In the genomic region with DNA sequence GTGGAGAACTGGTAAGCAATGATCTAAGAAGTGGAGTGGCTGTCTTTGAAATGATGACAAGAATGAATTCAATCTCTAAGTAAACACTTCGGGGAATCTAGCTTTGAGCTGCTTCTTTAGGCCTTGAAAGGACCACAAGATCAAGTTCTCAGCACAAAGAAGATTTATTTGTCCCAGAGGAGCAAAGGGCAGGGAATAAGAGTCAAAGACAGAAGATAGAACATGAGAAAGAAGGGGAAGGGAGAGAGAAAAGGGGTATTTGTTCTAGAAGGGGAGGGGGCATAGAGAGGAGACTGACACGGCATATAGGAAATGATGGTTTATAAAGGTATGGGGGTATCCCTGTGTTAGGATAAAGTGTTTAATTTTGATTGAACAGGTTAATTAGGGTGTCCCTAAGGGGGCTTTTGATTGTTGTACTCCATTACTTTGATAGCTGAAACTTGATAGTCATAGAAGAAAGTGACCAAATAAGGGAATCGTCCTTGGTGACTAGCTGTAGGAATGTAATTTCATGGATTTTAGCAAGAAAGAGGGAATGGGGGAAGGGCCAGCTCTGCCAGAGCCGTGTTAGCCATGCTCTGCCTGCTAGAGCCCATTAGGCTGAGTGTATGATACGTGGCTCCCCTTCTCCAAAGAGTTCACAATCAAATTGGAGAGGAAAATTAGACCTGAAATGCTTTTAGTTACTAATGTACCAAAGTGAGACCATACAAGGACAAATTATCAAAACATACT, we compare ENCODE assay signal across 19 mouse cellular contexts.
DNase-seq lines count a peak whose midpoint lies in the region; ATAC-seq and TF ChIP-seq lines count a peak whose summit lies in the region.
"Had no signal": no experiment of that assay in that cellular context is flagged by ENCODE, and none has a peak within 500 bp of the region (broad histone marks: within the 10 kb centered on the region; RNA-seq: fewer than 3 reads in every experiment).

No protein-coding gene starts in this region.

- H3K9ac ChIP-seq in forebrain, embryonic 14.5 days (ENCODE audit: low read length), result no peak overlapping the region
- no peak overlapping the region for H3K9ac ChIP-seq in kidney, postnatal 0 days (ENCODE audit: low read depth, low read length)
- H3K9ac ChIP-seq in midbrain, embryonic 14.5 days (replicated peaks; ENCODE audit: low read length), result no peak overlapping the region
- H3K9ac ChIP-seq: forebrain, embryonic 15.5 days; liver, embryonic 12.5 days had no signal

- ATAC-seq in forebrain, embryonic 14.5 days, result no peak
- no peak for ATAC-seq in kidney, postnatal 0 days (replicated peaks; ENCODE audit: low FRiP score, low read depth)
- no peak for ATAC-seq in midbrain, embryonic 14.5 days (ENCODE audit: low FRiP score, low TSS enrichment)
- ATAC-seq: liver, embryonic 12.5 days had no signal

- H3K4me1 ChIP-seq in forebrain, embryonic 10.5 days, result peaks cover 31% of the 10 kb centered on the region
- H3K4me1 ChIP-seq in forebrain, embryonic 14.5 days (ENCODE audit: control insufficient read depth, insufficient read depth, low read length), result no peaks in the 10 kb centered on the region; the same call in 1 of the 2 replicates
- no peaks in the 10 kb centered on the region for H3K4me1 ChIP-seq in kidney, postnatal 0 days (replicated peaks; ENCODE audit: insufficient read depth, low read length)
- peaks cover 4% of the 10 kb centered on the region; the same call in 1 of the 2 replicates for H3K4me1 ChIP-seq in embryonic fibroblast, embryonic 13.5 days (ENCODE audit: control insufficient read depth, insufficient read depth, low read length)
- peaks cover 21% of the 10 kb centered on the region for H3K4me1 ChIP-seq in midbrain, embryonic 14.5 days (ENCODE audit: control insufficient read depth, insufficient read depth, low read length)
- H3K4me1 ChIP-seq: liver, embryonic 12.5 days had no signal

- no peaks in the 10 kb centered on the region for H3K27me3 ChIP-seq in forebrain, embryonic 10.5 days (ENCODE audit: poor library complexity, severe bottlenecking)
- no peaks in the 10 kb centered on the region for H3K27me3 ChIP-seq in forebrain, embryonic 14.5 days (replicated peaks; ENCODE audit: control insufficient read depth, insufficient read depth, low read length)
- H3K27me3 ChIP-seq in kidney, postnatal 0 days (ENCODE audit: insufficient read depth, low read length), result no peaks in the 10 kb centered on the region
- no peaks in the 10 kb centered on the region for H3K27me3 ChIP-seq in midbrain, embryonic 14.5 days (ENCODE audit: control insufficient read depth, insufficient read depth, low read length)
- H3K27me3 ChIP-seq: CH12.LX; forebrain, embryonic 15.5 days; liver, embryonic 12.5 days; megakaryocyte, embryonic 14.5 days had no signal

- no peak for TF ChIP-seq CTCF in kidney, postnatal 0 days (IDR thresholded peaks at IDR 0.05; ENCODE audit: low read depth)
- TF ChIP-seq CTCF in embryonic fibroblast, embryonic 13.5 days (IDR thresholded peaks at IDR 0.05; ENCODE audit: borderline replicate concordance, insufficient read depth, low read length), result no peak

- H3K9me3 ChIP-seq in forebrain, embryonic 10.5 days, result no peaks in the 10 kb centered on the region
- H3K9me3 ChIP-seq in forebrain, embryonic 14.5 days (replicated peaks; ENCODE audit: control insufficient read depth, low read length), result no peaks in the 10 kb centered on the region
- H3K9me3 ChIP-seq in kidney, postnatal 0 days (replicated peaks; ENCODE audit: low read length), result no peaks in the 10 kb centered on the region
- no peaks in the 10 kb centered on the region for H3K9me3 ChIP-seq in midbrain, embryonic 14.5 days (ENCODE audit: control insufficient read depth, low read length)
- H3K9me3 ChIP-seq: forebrain, embryonic 15.5 days; liver, embryonic 12.5 days; megakaryocyte, embryonic 14.5 days had no signal

- no peak for DNase-seq in forebrain, embryonic 10.5 days (ENCODE audit: extremely low spot score, low spot score)
- DNase-seq in forebrain, embryonic 14.5 days (ENCODE audit: low spot score), result no peak
- DNase-seq in kidney, postnatal 0 days (ENCODE audit: low spot score), result peak; percentile 43
- no peak for DNase-seq in kidney, adult 11 months
- peak; percentile 57 for DNase-seq in midbrain, embryonic 14.5 days
- no peak for DNase-seq in right cerebral cortex, postnatal 10 days (ENCODE audit: low spot score in 2 of 2)
- DNase-seq in c-Kit-positive CD71-positive TER-119-positive erythroid progenitor cells, embryonic 14.5 days (ENCODE audit: low spot score), result no peak
- DNase-seq: adrenal gland, postnatal 25 days; cerebellum, postnatal 10 days; kidney, postnatal 10 days; lung, postnatal 10 days; retina, postnatal 1 day; spleen, adult 18-20 months; thymus, postnatal 36 days had no signal

- no peaks in the 10 kb centered on the region for H3K36me3 ChIP-seq in forebrain, embryonic 10.5 days (replicated peaks)
- no peaks in the 10 kb centered on the region for H3K36me3 ChIP-seq in forebrain, embryonic 14.5 days (ENCODE audit: control insufficient read depth, insufficient read depth, low read length)
- no peaks in the 10 kb centered on the region for H3K36me3 ChIP-seq in kidney, postnatal 0 days (ENCODE audit: insufficient read depth, low read length)
- H3K36me3 ChIP-seq in midbrain, embryonic 14.5 days (ENCODE audit: control insufficient read depth, insufficient read depth, low read length), result no peaks in the 10 kb centered on the region
- H3K36me3 ChIP-seq: forebrain, embryonic 15.5 days; liver, embryonic 12.5 days had no signal

- 54% methylated on average over 5 of the region's 5 CpGs for WGBS in forebrain, embryonic 10.5 days
- WGBS in forebrain, embryonic 14.5 days, result 56% methylated on average over 5 of the region's 5 CpGs
- WGBS in kidney, postnatal 0 days, result 33% methylated on average over 5 of the region's 5 CpGs
- 27% methylated on average over 5 of the region's 5 CpGs for WGBS in midbrain, embryonic 14.5 days

- no peak for TF ChIP-seq POLR2A in embryonic fibroblast, embryonic 13.5 days (IDR thresholded peaks at IDR 0.05; ENCODE audit: low read depth, low read length)

- peak overlapping the region; percentile 60; the same call in 1 of the 2 replicates for H3K27ac ChIP-seq in forebrain, embryonic 10.5 days
- no peak overlapping the region for H3K27ac ChIP-seq in forebrain, embryonic 14.5 days (ENCODE audit: low read depth, low read length)
- H3K27ac ChIP-seq in kidney, postnatal 0 days, result no peak overlapping the region
- peak overlapping the region; percentile 27 for H3K27ac ChIP-seq in embryonic fibroblast, embryonic 13.5 days (ENCODE audit: insufficient read depth, low read length)
- H3K27ac ChIP-seq in midbrain, embryonic 14.5 days (replicated peaks; ENCODE audit: low read depth, low read length), result peak overlapping the region; percentile 56
- H3K27ac ChIP-seq: liver, embryonic 12.5 days had no signal

- no peak overlapping the region for H3K4me3 ChIP-seq in forebrain, embryonic 10.5 days
- H3K4me3 ChIP-seq in forebrain, embryonic 14.5 days (ENCODE audit: low read depth, low read length), result no peak overlapping the region
- H3K4me3 ChIP-seq in kidney, postnatal 0 days (replicated peaks; ENCODE audit: low read depth, low read length), result no peak overlapping the region
- H3K4me3 ChIP-seq in embryonic fibroblast, embryonic 13.5 days (ENCODE audit: insufficient read depth, low read length), result no peak overlapping the region
- no peak overlapping the region for H3K4me3 ChIP-seq in midbrain, embryonic 14.5 days (replicated peaks; ENCODE audit: low read depth, low read length)
- H3K4me3 ChIP-seq: forebrain, embryonic 15.5 days; liver, embryonic 12.5 days; megakaryocyte, embryonic 14.5 days had no signal

- no peak overlapping the region for H3K4me2 ChIP-seq in forebrain, embryonic 14.5 days (ENCODE audit: low read length)
- H3K4me2 ChIP-seq in kidney, postnatal 0 days (ENCODE audit: low read length), result no peak overlapping the region
- H3K4me2 ChIP-seq in midbrain, embryonic 14.5 days (ENCODE audit: low read length), result no peak overlapping the region
- H3K4me2 ChIP-seq: forebrain, embryonic 15.5 days; liver, embryonic 12.5 days had no signal

Comparison
In these comparisons a context has a peak if more than half of its experiments do, and no peak if none do; other contexts are left out.
1. DNase-seq: peak in kidney, postnatal 0 days (single experiment) and midbrain, embryonic 14.5 days (single experiment); none in forebrain, embryonic 10.5 days (single experiment), forebrain, embryonic 14.5 days (single experiment), kidney, adult 11 months (single experiment), right cerebral cortex, postnatal 10 days (0 of 2) and c-Kit-positive CD71-positive TER-119-positive erythroid progenitor cells, embryonic 14.5 days (single experiment).
2. H3K27ac ChIP-seq: peak in forebrain, embryonic 10.5 days (single experiment), embryonic fibroblast, embryonic 13.5 days (single experiment) and midbrain, embryonic 14.5 days (single experiment); none in forebrain, embryonic 14.5 days (single experiment) and kidney, postnatal 0 days (single experiment).